Mouse (Mus musculus): ENCODE measurements around the gene Sv2b. TPM values are rescaled to one million over a fixed set of nuclear protein-coding genes. Genes with fewer than 3 reads are reported as not detected.
"Not testable (repeated sequence)": the region's sequence is repeated elsewhere in the genome, so short reads cannot be mapped to it uniquely, and the experiment has no call there.

Gene Sv2b
- polyA plus RNA-seq (2016; fragmentation: Nextera tagmentation; extraction: Ambion mirVana) = 0.94 and 1.3 TPM in 2 replicates

DNA sequence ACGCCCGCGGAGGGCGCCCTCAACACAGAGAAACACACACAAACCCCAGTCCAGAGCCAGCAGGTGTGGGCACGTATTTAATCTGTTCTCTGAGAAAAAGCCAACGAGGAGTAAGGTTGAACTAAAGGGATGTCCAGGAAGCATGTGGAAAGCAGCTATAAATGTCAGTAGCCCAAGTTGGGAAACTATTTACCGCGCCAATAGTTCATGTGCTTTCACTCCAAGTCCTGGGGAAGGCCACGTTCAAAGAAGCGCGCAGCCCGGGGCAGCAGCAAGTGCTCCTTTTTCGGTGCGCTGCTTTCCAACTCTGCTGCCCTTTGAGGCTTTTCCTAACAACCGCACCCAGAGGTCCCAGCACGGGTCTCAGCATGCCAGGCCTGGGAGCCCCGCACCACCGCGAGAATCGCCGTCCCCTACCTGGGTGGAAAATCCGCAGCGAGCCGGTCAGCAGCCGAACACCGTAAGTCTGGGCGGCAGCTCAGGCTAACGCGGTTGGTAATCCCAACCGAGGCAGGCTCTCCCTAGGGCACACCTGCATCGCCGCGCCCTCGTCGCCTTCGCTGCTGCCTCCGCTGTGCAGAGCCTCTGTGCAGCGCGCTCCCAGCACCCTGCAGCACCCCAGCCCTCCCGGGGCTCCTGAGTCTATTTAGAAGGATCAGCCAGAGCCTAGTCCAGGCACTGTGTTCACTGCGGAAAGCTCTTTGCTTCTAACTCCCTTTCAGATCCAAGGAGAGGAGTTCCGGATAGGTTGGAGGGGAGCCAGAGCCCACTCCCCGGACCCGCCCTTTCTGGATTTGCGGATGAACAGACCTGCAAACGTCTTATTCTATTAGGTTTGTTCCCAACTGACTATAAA is at the start of gene Sv2b:
Sv2b (minus strand) TSS at position 806 of the 856 bp plus-strand sequence.
- peaks cover 4% of the 10 kb centered on the region; the same call in 1 of the 2 replicates for H3K4me1 ChIP-seq
- peak within 1 kb of the TSS; percentile 44 for H3K4me3 ChIP-seq
- H3K36me3 ChIP-seq = no peaks in the 10 kb centered on the region
- H3K27me3 ChIP-seq = peaks cover 38% of the 10 kb centered on the region
- no peaks in the 10 kb centered on the region for H3K9me3 ChIP-seq
- peak within 1 kb of the TSS; percentile 80 for H3K4me2 ChIP-seq (replicated peaks)
- no peak within 1 kb of the TSS for H3K27ac ChIP-seq
- under 1% methylated on average over 46 of the region's 46 CpGs for WGBS
- peak; percentile 41 for ATAC-seq (ENCODE audit: insufficient number of reproducible peaks, insufficient read depth, low FRiP score, low TSS enrichment)
- peak within 1 kb of the TSS; percentile 25; the same call in 1 of the 2 replicates for H3K9ac ChIP-seq

DNA sequence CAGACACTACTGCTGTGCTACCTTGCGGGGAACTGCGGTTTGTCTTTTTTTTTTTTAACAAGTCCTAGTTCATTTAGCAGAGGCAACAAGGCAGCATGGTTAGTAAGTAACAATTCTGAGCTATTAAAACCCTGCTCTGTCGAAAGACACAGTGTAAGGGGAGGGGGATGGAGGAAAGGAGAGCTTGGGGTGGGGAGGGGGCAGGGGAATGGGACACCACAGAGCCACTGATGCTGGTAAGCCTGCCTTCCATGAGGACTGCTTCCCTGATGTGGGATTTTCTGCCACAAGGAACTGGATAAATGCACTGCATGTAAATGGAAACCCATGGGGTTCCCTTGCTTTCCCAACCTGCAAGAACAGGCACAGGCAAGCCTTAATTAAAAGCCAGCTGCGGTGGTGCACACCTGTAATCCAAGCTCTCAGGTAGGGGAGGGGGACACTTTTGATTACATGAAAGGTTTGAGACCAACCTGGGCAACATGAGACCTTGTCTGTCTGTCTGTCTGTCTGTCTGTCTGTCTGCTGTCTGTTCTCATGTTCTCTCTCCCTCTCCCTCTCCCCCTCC is 49.3 kb upstream of the Sv2b start:
- Histone ChIP-seq H3K4me1 (0 out of 2 replicates have a peak, but pooled peaks cover 4% of the 10 kb centered on the region), H3K27ac (no peak overlapping the region), H3K4me3 (no peak overlapping the region), H3K36me3 (no peaks in the 10 kb centered on the region), H3K9ac (no peak overlapping the region), H3K27me3 (no peaks in the 10 kb centered on the region), H3K4me2 (replicated peaks) (no peak overlapping the region), H3K9me3 (no peaks in the 10 kb centered on the region)
- ATAC-seq (ENCODE audit: insufficient number of reproducible peaks, insufficient read depth, low FRiP score, low TSS enrichment) = peak; percentile 62; the same call in 1 of the 2 replicates
- WGBS = 35% methylated on average over 4 of the region's 4 CpGs

DNA sequence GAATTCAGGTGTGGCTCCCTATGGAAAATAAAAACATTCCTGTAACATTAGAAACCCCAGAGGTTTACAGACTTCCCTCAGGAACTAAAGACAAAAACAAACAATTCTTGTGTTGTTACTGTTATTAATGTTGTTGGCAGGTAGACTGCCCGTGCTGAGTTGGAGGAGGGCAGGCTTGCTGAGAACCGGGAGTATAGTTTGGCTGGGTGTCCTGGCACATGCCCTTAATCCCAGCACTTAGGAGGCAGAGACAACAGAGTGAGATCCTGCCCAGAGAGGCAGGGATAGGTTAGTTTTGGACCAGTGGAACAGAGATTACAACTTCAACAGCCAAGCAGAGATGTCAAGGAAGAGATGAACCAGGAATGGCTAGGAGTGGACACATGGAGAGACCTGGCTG is 46.5 kb upstream of the Sv2b start:
- Histone ChIP-seq H3K4me3 (no peak overlapping the region), H3K4me2 (replicated peaks) (no peak overlapping the region), H3K36me3 (no peaks in the 10 kb centered on the region), H3K4me1 (0 out of 2 replicates have a peak, but pooled peaks cover 4% of the 10 kb centered on the region), H3K27ac (no peak overlapping the region), H3K9ac (no peak overlapping the region), H3K27me3 (no peaks in the 10 kb centered on the region), H3K9me3 (no peaks in the 10 kb centered on the region)
- WGBS = 69% methylated on average over 2 of the region's 2 CpGs
- ATAC-seq (ENCODE audit: insufficient number of reproducible peaks, insufficient read depth, low FRiP score, low TSS enrichment) = no peak

DNA sequence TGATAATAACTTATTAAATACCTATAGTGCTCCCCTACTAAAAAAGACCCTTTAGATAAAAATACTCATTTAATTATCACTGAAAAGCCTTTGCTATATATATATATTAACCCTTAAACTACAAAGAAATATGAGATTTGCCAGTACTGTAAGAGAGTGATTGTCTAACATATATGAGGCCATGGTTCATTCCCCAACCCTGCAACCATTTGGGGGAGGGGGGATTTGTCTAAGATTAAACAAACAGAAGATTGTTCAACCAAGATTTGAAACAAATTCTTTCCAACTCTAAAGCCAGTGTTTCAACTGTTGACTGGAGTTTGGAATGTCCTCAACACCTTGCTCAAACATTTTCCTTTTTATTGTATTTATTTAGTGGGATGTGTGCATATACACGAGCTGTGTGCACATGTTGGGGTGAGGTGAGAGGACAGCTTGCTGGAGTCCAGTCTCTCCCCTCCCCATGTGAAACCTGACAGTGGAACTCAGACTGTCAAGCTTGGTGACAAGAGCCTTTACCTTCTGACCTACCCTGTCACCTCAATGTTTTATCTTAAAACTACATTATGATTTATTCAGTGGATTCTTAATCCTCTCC is 43.8 kb upstream of the Sv2b start:
- H3K36me3 ChIP-seq = no peaks in the 10 kb centered on the region
- H3K4me1 ChIP-seq = no peaks in the 10 kb centered on the region
- H3K27me3 ChIP-seq = no peaks in the 10 kb centered on the region
- H3K9ac ChIP-seq = no peak overlapping the region
- H3K9me3 ChIP-seq = no peaks in the 10 kb centered on the region
- no peak overlapping the region for H3K4me3 ChIP-seq
- no peak overlapping the region for H3K4me2 ChIP-seq (replicated peaks)
- WGBS = 52% methylated on average over 1 of the region's 1 CpGs
- ATAC-seq (ENCODE audit: insufficient number of reproducible peaks, insufficient read depth, low FRiP score, low TSS enrichment) = no peak
- no peak overlapping the region for H3K27ac ChIP-seq

DNA sequence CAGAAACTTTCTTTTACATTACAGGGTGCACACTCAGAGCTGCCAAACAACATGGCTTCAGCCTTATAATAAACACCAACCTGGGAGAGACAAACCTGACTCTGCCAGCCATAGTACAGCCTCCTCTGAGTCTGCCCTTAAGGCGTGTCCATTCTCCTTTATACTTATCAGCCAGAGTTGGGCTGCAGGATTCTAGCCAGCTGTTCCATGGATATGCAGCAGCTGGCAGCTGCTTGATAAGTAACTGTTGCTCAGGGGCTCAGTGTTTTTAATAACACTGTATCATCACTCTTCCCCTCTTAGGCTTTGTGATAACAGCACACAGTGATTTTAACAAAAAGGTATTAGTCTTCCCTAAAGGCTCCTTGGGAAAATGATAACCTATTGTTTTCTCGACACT is 41.1 kb upstream of the Sv2b start:
- Histone ChIP-seq H3K9ac (no peak overlapping the region), H3K9me3 (no peaks in the 10 kb centered on the region), H3K27ac (no peak overlapping the region), H3K4me2 (replicated peaks) (no peak overlapping the region), H3K27me3 (no peaks in the 10 kb centered on the region), H3K4me3 (no peak overlapping the region), H3K4me1 (no peaks in the 10 kb centered on the region), H3K36me3 (no peaks in the 10 kb centered on the region)
- ATAC-seq (ENCODE audit: insufficient number of reproducible peaks, insufficient read depth, low FRiP score, low TSS enrichment) = no peak
- 71% methylated on average over 2 of the region's 2 CpGs for WGBS

DNA sequence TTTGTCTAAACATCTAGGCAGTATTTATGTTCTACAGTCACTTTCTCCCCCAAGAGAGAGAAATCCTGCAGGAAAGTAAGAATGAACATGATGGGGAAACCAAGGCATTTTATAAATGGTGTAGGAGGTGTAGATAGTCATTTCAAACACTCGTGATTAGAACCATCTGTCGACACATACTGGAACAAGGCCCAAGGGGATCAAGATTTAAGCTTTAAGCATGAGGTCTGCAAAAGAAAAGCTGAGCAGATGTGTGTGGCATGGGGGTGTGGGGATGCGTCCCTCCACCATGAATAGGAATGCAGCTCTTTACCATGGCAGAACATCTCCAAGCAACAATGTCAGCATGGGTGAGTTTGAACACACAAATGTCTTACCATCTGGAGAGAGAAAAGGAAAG is 23.2 kb upstream of the Sv2b start:
- H3K9me3 ChIP-seq = no peaks in the 10 kb centered on the region
- 39% methylated on average over 3 of the region's 3 CpGs for WGBS
- no peak overlapping the region for H3K4me2 ChIP-seq (replicated peaks)
- H3K4me3 ChIP-seq = no peak overlapping the region
- H3K36me3 ChIP-seq = no peaks in the 10 kb centered on the region
- H3K9ac ChIP-seq = no peak overlapping the region
- H3K27ac ChIP-seq = no peak overlapping the region
- no peak for ATAC-seq (ENCODE audit: insufficient number of reproducible peaks, insufficient read depth, low FRiP score, low TSS enrichment)
- H3K4me1 ChIP-seq = peaks cover 6% of the 10 kb centered on the region; the same call in 1 of the 2 replicates
- no peaks in the 10 kb centered on the region for H3K27me3 ChIP-seq

DNA sequence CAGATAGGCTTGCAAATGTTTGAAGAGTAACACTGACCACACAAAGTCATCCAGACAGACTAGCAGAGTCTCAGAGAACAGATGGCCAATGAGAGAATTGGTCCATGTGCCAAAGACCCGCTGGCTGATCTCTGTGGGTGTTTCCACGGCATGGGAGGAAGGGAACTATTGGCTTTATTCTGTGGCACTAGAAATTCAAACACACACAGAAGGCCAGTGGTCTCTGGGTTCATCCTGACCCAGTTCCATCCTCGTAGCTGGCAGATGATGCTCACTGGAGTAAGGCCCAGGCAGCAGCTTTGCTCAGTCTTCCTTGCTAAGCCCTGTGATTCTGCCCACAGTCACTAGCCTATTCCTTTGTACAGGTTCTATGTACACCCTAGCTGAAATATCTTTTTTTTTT is 20.7 kb upstream of the Sv2b start:
- no peak overlapping the region for H3K4me3 ChIP-seq
- no peak overlapping the region for H3K27ac ChIP-seq
- no peaks in the 10 kb centered on the region for H3K36me3 ChIP-seq
- H3K27me3 ChIP-seq = no peaks in the 10 kb centered on the region
- no peak overlapping the region for H3K4me2 ChIP-seq (replicated peaks)
- H3K4me1 ChIP-seq = peaks cover 6% of the 10 kb centered on the region; the same call in 1 of the 2 replicates
- H3K9me3 ChIP-seq = no peaks in the 10 kb centered on the region
- H3K9ac ChIP-seq = no peak overlapping the region
- WGBS = 68% methylated on average over 3 of the region's 3 CpGs
- no peak for ATAC-seq (ENCODE audit: insufficient number of reproducible peaks, insufficient read depth, low FRiP score, low TSS enrichment)

DNA sequence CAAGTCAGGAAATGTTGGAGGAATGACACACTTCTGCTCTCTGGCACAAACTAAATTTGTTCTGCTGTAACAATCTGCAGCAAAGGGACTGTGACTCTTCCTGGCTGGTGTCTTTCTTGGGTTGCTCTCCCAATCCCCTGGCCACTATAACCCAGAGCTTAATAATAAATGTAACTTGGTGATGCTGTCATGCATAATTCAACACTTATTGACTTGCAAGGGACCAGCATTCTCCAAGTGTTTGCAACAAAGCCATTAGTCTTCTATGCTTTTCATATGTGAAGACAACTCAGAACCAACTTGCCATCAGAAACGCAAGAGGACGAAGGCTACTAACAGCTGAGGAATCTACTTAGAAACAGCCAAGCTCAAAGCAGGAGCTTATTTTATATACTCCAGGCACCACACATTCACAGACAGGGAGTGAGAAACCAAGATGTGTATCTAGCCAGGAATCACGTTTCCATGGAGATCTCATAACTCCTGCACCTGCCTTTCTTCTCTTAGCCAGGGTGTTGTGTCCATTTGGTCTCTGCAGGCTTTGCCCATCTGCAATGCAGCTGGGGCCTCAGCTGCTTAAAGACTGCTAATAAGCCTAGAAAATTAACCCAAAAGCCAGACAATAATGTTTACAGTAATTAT is 19.8 kb upstream of the Sv2b start:
- peaks cover 6% of the 10 kb centered on the region; the same call in 1 of the 2 replicates for H3K4me1 ChIP-seq
- ATAC-seq (ENCODE audit: insufficient number of reproducible peaks, insufficient read depth, low FRiP score, low TSS enrichment) = no peak
- no peaks in the 10 kb centered on the region for H3K27me3 ChIP-seq
- 79% methylated on average over 3 of the region's 3 CpGs for WGBS
- no peak overlapping the region for H3K9ac ChIP-seq
- no peaks in the 10 kb centered on the region for H3K36me3 ChIP-seq
- H3K4me2 ChIP-seq (replicated peaks) = no peak overlapping the region
- H3K9me3 ChIP-seq = no peaks in the 10 kb centered on the region
- H3K27ac ChIP-seq = no peak overlapping the region
- no peak overlapping the region for H3K4me3 ChIP-seq

DNA sequence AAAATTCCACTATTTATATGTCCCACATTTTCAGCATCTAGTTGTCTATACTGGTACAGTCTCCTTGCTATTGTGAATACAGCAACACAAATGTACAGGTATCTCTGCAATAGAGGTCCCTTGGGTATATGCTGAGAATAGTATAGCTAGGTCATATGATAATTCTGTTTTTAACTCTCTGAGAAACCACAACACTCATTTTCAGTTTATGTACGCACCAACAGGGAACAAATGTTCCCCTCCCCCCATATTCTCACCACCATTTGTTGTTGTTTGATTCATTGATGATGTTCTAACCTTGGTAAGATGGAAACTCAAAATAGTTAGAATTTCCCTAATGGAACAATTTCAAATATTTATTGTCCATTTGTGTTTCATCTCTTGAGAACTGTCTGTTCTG is 16.2 kb upstream of the Sv2b start:
- Histone ChIP-seq H3K27me3 (no peaks in the 10 kb centered on the region), H3K9me3 (no peaks in the 10 kb centered on the region), H3K27ac (no peak overlapping the region), H3K36me3 (no peaks in the 10 kb centered on the region), H3K9ac (no peak overlapping the region), H3K4me2 (replicated peaks) (no peak overlapping the region), H3K4me1 (no peaks in the 10 kb centered on the region), H3K4me3 (no peak overlapping the region)
- WGBS = 66% methylated on average over 1 of the region's 1 CpGs
- ATAC-seq (ENCODE audit: insufficient number of reproducible peaks, insufficient read depth, low FRiP score, low TSS enrichment) = no peak

DNA sequence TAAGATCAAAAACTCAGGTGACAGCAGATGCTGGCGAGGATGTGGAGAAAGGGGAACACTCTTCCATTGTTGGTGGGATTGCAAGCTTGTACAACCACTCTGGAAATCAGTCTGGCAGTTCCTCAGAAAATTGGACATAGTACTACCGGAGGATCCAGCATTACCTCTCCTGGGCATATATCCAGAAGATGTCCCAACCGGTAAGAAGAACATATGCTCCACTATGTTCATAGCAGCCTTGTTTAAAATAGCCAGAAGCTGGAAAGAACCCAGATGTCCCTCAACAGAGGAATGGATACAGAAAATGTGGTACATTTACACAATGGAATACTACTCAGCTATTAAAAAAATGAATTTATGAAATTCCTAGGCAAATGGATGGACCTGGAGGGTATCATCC is 13.7 kb upstream of the Sv2b start:
- H3K27me3 ChIP-seq; H3K27ac ChIP-seq; ATAC-seq (ENCODE audit: insufficient number of reproducible peaks, insufficient read depth, low FRiP score, low TSS enrichment); H3K4me3 ChIP-seq; H3K9ac ChIP-seq; H3K36me3 ChIP-seq; H3K4me2 ChIP-seq (replicated peaks); H3K4me1 ChIP-seq; H3K9me3 ChIP-seq: not testable (repeated sequence)
- 91% methylated on average over 3 of the region's 3 CpGs for WGBS

DNA sequence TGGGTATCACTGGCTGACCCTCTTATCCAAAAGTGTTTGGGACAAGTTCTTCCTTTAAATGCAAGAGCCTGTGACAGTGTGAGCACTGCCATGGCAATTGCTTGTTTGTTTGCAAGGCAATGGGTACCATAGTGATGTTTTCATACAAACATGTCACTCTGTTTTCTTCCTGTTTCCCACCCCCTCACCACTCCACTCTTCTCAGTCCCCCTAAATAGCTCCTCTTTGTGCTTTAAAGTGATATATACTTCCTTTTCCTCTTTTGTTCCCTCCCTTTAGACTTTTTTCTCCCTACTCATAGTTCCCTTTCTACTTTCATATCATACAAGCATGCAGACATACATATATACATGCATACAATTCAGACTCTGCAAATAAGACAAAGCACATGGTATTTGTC is 10.9 kb upstream of the Sv2b start:
- no peak overlapping the region for H3K27ac ChIP-seq
- no peak overlapping the region for H3K4me2 ChIP-seq (replicated peaks)
- H3K36me3 ChIP-seq = no peaks in the 10 kb centered on the region
- no peak overlapping the region for H3K9ac ChIP-seq
- no peaks in the 10 kb centered on the region for H3K27me3 ChIP-seq
- H3K9me3 ChIP-seq = no peaks in the 10 kb centered on the region
- no peak overlapping the region for H3K4me3 ChIP-seq
- no peaks in the 10 kb centered on the region for H3K4me1 ChIP-seq
- no peak for ATAC-seq (ENCODE audit: insufficient number of reproducible peaks, insufficient read depth, low FRiP score, low TSS enrichment)
